Mouse (Mus musculus) urinary bladder, postnatal 14 days (tissue): ENCODE measurements around the gene Dcun1d4.

Source experiments
- DNase-seq: peaks from one replicate; pipeline ENCODE4 v3.0.0; 2021; ENCODE audit warnings: low spot score

Gene Dcun1d4

GRCm38 (mm10) chr5:73598943-73599695, 118.3 kb downstream of the Dcun1d4 start:
- no peak for DNase-seq

GRCm38 (mm10) chr5:73599991-73600390, 119.2 kb downstream of the Dcun1d4 start:
- no peak for DNase-seq

GRCm38 (mm10) chr5:73601361-73601763, 120.6 kb downstream of the Dcun1d4 start:
- no peak for DNase-seq

GRCm38 (mm10) chr5:73602865-73603264, 122.1 kb downstream of the Dcun1d4 start:
- DNase-seq = no peak

- no peak for DNase-seq
Measured at GRCm38 (mm10) chr5:73604542-73604941, 123.7 kb downstream of the Dcun1d4 start.

- DNase-seq = no peak
Measured at GRCm38 (mm10) chr5:73604964-73605363, 124.2 kb downstream of the Dcun1d4 start.
